Mouse (Mus musculus) kidney, postnatal 10 days (tissue): ENCODE measurements around the gene Slco3a1.

Source experiments
- DNase-seq: peaks from one replicate; pipeline ENCODE4 v3.0.0; 2021; ENCODE audit warnings: mixed read lengths

The Slco3a1 gene

GRCm38 (mm10) chr7:74527689-74528088 lies 26.9 kb downstream of the Slco3a1 start:
- no peak for DNase-seq

- DNase-seq = no peak
These were observed 28.6 kb downstream of the Slco3a1 start for GRCm38 (mm10) chr7:74526030-74526429.

- DNase-seq = no peak
These were observed 29.0 kb downstream of the Slco3a1 start for GRCm38 (mm10) chr7:74525586-74525985.

GRCm38 (mm10) chr7:74524188-74524971 lies 30.2 kb downstream of the Slco3a1 start:
- DNase-seq = peak; percentile 61

GRCm38 (mm10) chr7:74523086-74523485 lies 31.5 kb downstream of the Slco3a1 start:
- no peak for DNase-seq

GRCm38 (mm10) chr7:74522260-74522659 lies 32.3 kb downstream of the Slco3a1 start:
- DNase-seq = no peak

GRCm38 (mm10) chr7:74519386-74519785 lies 35.2 kb downstream of the Slco3a1 start:
- DNase-seq = no peak

- no peak for DNase-seq
These were observed 35.8 kb downstream of the Slco3a1 start for GRCm38 (mm10) chr7:74518776-74519175.

GRCm38 (mm10) chr7:74518255-74518654 lies 36.3 kb downstream of the Slco3a1 start:
- DNase-seq = no peak

- DNase-seq = no peak
These were observed 43.9 kb downstream of the Slco3a1 start for GRCm38 (mm10) chr7:74510676-74511075.

GRCm38 (mm10) chr7:74508205-74508604 lies 46.4 kb downstream of the Slco3a1 start:
- no peak for DNase-seq

- DNase-seq = no peak
These were observed 47.7 kb downstream of the Slco3a1 start for GRCm38 (mm10) chr7:74506856-74507255.

- no peak for DNase-seq
These were observed 48.9 kb downstream of the Slco3a1 start for GRCm38 (mm10) chr7:74505635-74506034.

- DNase-seq = no peak
These were observed 53.4 kb downstream of the Slco3a1 start for GRCm38 (mm10) chr7:74501187-74501586.

GRCm38 (mm10) chr7:74499470-74499869 lies 55.1 kb downstream of the Slco3a1 start:
- no peak for DNase-seq

- DNase-seq = no peak
These were observed 56.2 kb downstream of the Slco3a1 start for GRCm38 (mm10) chr7:74498266-74498980.

- no peak for DNase-seq
These were observed 57.4 kb downstream of the Slco3a1 start for GRCm38 (mm10) chr7:74497203-74497602.

GRCm38 (mm10) chr7:74495451-74495850 lies 59.1 kb downstream of the Slco3a1 start:
- DNase-seq = no peak

GRCm38 (mm10) chr7:74493775-74494174 lies 60.8 kb downstream of the Slco3a1 start:
- no peak for DNase-seq

- no peak for DNase-seq
These were observed 62.8 kb downstream of the Slco3a1 start for GRCm38 (mm10) chr7:74491683-74492355.

GRCm38 (mm10) chr7:74488141-74488540 lies 66.4 kb downstream of the Slco3a1 start:
- DNase-seq = no peak

GRCm38 (mm10) chr7:74487727-74488126 lies 66.9 kb downstream of the Slco3a1 start:
- no peak for DNase-seq

- DNase-seq = no peak
These were observed 68.5 kb downstream of the Slco3a1 start for GRCm38 (mm10) chr7:74486083-74486482.

- DNase-seq = no peak
These were observed 68.9 kb downstream of the Slco3a1 start for GRCm38 (mm10) chr7:74485669-74486068.
